Mouse (Mus musculus) cortical plate, adult 2 months (tissue): ENCODE measurements around the gene Hpcal1.
"Not testable (repeated sequence)": the region's sequence is repeated elsewhere in the genome, so short reads cannot be mapped to it uniquely, and the experiment has no call there.

Experiments
- CTCF ChIP-seq: fragments of 200-500 bp; IDR thresholded peaks from 2 replicates; pipeline ENCODE4 v1.5.1; 2011; ENCODE audit warnings: mild to moderate bottlenecking, control low read depth, low read length; ENCODE audit not compliant: insufficient read depth; ENCODE audit errors: extremely low read depth
- POLR2A ChIP-seq: fragments of 200-500 bp; IDR thresholded peaks from 2 replicates; pipeline ENCODE4 v1.6.1; 2011; ENCODE audit warnings: mild to moderate bottlenecking, low read length, control low read depth; ENCODE audit not compliant: insufficient read depth; ENCODE audit errors: extremely low read depth

DNA sequence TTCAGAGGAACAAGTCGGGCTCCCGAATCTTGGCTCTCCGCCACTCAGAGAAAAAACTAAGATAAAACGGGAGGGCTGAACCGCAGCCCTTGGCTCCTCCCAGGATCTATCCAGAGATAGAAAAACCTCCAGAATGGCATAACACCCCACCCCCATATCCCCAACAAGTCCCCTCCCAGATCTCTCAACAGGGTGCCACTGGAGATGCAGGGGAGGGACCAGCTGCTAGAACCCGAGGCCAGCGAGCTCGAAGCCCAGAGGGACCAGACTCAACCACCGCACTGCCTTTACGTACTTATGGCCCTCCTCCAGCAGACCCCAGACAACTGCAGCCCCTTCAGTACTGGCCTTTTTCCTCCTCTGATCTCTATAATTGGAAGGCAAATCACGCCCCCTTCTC lies 107.6 kb downstream of the Hpcal1 start:
- TF ChIP-seq POLR2A, CTCF: not testable (repeated sequence)
